Mouse (Mus musculus) MN1 (cell line): ENCODE measurements around the gene Ube2r2.

Source experiments
- DNase-seq: peaks from one replicate; pipeline ENCODE4 v3.0.0-alpha.2; 2016; ENCODE audit warnings: low spot score

Ube2r2 gene

GRCm38 (mm10) chr4:41135711-41136453 lies at the start of gene Ube2r2:
TSS of gene Ube2r2 (plus strand) at chr4:41135743.
- DNase-seq, result peak; percentile 71

DNA sequence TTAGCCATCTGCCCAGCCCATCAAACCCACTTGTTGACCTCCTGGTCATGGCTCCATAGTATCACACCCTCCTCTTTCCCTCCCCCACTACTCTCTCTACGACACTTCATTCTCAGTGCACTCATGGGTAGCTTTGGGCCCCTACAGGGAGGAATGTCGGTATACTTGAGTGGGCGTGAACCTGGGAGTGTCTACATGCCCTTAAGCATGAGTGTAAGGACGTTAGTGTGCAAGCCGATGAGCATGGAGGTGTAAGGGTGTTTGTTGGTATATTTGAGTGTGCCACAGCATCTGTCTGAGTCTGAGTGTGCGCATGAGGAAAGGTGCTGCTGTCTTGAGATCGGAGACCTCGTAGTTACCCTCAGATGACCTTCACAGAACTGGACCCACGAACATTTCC lies 48.6 kb upstream of the Ube2r2 start:
- no peak for DNase-seq

DNA sequence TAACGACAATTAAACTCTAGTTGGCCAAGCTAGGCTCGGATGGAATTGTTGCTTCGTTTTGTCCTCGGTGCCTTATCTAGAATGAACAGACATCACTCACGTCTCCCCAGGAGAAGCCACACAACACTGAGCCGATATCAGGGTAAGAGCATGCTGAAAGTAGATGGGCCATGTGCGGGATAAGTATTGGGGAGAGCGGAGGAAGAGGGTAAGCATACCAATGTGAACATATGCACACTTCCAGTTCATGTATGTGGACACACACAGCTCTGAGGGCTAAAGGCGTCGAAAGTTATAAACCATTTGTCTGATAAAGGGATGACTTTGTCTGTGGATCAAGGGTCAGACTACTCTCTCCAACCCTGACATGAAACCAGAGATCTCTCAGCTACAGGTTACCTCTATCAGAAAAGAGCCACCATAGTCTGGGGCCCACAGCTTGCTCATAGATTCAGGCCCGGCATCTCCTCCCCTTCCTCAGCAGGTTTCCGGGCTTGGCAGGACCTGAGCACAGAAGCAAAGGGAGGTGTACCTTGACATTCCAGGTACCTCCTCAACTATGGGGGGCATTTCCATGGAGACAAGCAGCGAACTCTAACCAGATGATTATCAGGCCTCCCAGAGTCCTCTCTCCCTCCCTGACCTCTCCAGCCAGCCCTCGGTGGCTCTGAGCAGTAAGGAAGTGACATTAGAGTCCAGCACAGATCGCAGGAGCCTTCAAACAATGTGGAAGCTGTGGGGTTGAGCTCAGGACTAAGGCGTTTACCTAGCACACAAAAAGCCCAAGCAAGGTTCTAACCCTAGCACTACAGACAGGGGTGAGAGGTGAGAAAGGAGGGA lies 47.9 kb upstream of the Ube2r2 start:
- no peak for DNase-seq

DNA sequence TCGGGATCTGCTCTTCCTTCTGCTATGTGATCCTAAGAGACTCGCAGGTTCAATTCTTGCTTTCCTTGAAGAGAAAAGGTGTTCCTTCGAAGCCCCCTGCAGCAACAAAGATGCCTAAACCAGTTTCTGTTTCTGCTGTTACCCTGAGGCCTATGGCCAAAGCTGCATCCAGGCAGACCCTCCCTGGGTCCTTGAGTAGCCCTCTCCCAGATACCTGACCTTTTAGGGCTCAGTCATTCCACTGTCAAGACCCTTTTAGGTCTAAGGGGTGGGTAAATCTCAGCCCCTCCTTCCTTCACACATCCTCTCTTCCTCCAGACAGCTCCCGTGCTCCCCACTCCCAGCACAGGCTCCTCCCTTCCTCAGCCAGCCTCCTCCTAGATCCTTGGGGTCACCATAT lies 46.4 kb upstream of the Ube2r2 start:
- no peak for DNase-seq

DNA sequence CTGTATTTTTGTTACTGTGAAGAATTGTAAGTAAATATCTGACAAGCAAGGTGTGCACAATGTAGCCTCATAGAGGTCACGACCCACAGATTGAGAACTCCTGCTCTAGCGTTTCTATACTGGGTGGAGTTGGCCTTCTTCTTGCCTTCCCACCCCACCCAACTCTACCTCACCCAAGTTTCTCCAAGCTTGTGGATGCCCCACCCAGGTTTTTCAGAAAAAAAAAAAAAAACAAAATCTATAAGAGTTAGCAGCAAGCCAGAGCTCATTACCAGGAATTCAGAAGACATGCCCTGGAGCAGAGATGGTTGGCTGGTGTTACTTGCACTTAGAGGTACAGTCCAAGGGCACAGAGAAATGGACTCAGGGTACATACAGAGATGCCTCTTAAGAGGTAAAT lies 45.8 kb upstream of the Ube2r2 start:
- no peak for DNase-seq

- DNase-seq, result no peak
Observed at GRCm38 (mm10) chr4:41091391-41091790, 44.2 kb upstream of the Ube2r2 start.

DNA sequence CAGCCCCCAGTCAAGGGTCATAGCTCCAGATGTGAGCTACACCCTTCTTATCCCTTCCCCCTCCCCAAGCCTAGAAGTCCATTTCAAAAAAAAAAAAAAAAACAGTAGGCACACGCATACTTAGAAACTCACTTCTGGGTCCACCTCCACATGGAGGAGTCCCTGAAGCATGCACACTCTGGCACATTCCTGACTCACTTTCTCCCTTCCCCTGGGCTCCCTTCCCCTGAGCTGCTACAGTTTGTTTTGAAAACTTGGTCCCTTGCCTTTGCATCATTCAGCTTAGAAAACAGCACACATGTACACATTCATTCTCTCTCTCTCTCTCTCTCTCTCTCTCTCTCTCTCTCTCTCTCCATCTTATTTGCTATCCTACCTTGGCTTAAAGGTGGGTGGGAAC lies 42.6 kb upstream of the Ube2r2 start:
- DNase-seq, result no peak

DNA sequence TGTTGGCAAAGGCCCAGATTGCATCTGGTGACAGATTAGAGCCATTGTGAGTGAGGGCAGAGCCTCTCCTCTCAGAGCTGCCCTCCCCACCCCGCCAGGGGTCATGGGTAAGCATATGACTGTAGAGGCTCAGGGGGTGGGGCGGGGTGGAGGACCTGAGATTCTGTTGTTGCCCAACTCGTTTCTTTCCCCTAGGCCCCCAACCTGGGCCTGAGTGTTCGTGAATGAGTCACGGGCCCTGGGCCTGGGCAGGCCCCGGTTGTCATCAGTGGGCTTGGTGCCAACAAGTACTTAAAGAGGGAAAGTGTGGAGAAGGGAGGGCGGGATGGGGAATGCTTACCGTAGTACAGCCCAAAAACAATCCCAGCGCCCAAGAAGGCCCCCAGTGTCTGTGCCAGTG lies 41.2 kb upstream of the Ube2r2 start:
- peak; percentile 82 for DNase-seq

- peak; percentile 53 for DNase-seq
Observed at GRCm38 (mm10) chr4:41096169-41096568, 39.4 kb upstream of the Ube2r2 start.

DNA sequence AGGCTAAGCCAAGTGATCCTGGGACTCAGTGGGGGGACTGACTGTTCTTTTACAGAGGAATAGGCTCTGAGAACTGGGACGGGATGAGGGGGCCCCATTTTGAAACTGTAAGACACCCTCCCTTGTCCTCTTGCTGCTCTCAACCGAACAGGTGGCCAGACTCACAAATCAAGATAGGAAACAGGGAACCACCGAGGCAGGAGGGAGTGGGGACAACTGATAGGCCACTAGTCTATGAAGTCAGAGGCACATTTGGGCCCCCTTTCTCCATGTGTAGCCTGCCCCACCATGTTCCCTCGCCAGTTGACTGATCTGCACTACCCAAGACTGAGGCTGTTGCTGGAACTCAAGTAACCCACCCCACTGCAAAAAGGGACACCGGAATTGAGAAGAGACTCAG lies 38.7 kb upstream of the Ube2r2 start:
- DNase-seq, result no peak

- no peak for DNase-seq
Observed at GRCm38 (mm10) chr4:41097381-41097780, 38.2 kb upstream of the Ube2r2 start.

GRCm38 (mm10) chr4:41097871-41098576 lies 37.5 kb upstream of the Ube2r2 start, which contains the start of gene Aqp3:
TSS of gene Aqp3 (minus strand) at chr4:41098183.
- DNase-seq, result no peak

GRCm38 (mm10) chr4:41098577-41098951 lies 37.0 kb upstream of the Ube2r2 start:
- no peak for DNase-seq

DNA sequence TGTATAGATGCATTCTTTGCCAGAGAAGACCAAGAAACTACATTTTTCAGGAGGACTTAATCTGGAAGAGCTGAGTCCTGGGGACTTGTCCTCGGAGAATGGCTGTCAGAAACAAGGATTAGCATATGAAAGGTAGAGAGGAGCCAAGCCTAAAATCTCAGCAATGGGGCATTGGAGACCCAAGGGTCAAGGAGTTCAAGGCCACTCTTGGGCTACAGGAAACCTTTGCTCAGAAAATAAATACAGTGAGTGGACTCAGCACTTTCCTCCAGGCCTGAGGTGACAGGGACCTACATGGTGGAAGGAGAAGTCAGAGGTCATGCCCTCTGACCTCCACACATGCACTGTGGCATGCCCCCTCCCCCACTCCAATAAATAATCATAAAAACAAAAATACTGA lies 34.6 kb upstream of the Ube2r2 start:
- DNase-seq, result no peak

DNA sequence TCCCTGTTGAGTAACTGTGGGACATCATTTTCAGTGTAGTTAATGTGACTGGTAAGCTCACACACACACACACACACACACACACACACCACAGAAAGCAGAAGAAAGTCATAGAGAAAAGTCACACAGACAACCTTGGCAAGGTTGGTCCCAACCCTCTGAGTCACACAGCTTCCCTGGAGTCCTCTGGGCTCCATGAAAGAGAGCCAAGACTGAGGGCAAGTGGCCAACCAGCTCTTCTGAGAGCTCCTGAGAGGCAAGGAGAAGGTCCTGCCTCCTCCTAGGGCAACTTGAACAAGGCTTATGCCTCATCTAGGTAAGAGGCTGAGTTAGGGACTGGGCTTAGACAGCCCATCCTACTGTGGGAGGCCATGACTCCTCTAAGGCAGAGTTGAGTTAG lies 32.6 kb upstream of the Ube2r2 start:
- DNase-seq, result peak; percentile 22

GRCm38 (mm10) chr4:41107440-41107839 lies 28.1 kb upstream of the Ube2r2 start:
- DNase-seq, result peak; percentile 83

DNA sequence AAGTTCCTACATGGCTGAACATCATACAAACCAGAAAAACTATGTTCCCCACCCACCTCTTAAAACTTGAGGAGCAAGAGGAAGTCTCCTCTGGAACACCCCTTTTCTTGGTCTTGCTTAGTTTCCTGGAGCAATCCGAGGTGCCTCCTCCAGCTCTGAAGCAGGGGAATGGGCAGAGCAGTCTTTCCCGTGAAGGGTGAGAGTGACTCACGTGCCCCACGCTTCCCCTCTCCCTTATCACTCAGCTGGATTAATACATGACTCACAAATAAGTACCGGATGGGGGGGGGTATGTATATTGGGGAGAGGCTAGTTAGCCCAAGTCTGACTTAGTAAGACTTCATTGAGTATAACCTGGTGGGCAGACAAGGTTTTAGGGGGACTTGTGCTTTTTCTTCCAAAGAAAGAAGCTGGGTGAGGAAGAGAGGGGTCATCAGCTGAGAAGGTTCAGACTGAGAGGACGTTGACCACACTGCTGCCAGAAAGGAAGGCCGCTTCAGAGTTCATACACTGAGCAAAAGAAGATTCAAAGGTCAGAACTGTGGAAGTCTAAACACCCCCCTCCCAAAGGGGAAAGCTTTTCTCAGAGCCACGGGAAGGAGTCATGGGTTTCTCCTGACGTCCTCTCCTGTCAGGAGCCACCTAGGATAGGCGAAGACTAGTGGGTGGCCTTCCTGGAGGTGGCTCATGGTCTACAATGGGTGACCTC lies 26.7 kb upstream of the Ube2r2 start:
- DNase-seq, result no peak

- DNase-seq, result no peak
Observed at GRCm38 (mm10) chr4:41114358-41115070, 21.0 kb upstream of the Ube2r2 start.

GRCm38 (mm10) chr4:41115074-41115473 lies 20.5 kb upstream of the Ube2r2 start:
- DNase-seq, result no peak

DNA sequence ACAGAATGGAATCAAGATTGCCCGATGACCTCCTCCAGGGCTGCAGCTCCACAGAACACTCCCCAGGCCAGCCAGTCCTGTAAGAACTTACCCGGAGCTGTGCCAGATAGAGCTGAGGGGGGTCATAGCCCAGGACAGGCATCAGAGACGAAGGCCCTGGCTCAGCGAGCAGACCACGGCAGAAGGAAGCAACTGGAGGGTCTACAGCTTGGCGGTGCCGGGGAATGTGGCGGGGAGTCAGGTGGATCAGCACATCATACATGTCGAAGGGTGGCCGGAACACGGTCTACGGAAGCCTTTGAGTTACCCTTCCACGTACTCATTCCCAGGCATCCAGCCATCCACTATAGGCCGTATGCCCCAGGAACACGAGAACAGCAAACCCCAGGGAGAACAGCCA lies 19.8 kb upstream of the Ube2r2 start:
- no peak for DNase-seq

- DNase-seq, result no peak
Observed at GRCm38 (mm10) chr4:41116817-41117216, 18.7 kb upstream of the Ube2r2 start.
